Mouse (Mus musculus): ENCODE measurements at regions not wholly inside any gene's neighbourhood (a gene's known extent, or its start where the extent isn't known, plus 50 kb on each side); places are given as distances from the start of the nearest gene placed in this dataset.

DNA sequence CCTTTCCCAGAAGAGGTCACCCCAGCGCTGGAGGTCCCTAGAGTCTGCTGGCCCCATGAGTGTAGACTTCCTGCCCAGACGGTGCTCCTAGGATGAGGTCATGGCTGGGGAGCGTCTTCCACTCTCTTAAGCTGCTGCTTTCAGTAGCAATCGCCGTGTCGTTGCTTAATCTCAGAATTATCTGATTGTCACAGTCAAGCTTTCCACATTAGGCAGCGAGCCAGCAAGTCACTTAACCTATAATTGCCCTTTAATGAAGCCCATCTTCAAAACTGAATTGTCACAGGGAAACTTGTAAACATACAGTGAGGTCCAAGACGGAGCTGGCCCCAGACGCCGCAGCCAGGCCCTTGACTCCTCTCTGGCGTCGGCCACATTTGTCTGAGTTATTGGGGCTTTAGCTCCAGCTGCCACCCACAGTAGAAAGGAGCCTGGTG is 220.2 kb upstream of the Tle3 start:
- TF ChIP-seq HCFC1 (IDR thresholded peaks at IDR 0.05; ENCODE audit: borderline replicate concordance, insufficient read depth, low read length) (no peak), MAFK (IDR thresholded peaks at IDR 0.05; ENCODE audit: insufficient read depth, low read depth, low read length) (no peak), ZC3H11A (IDR thresholded peaks at IDR 0.05; ENCODE audit: borderline replicate concordance, low read depth, low read length) (no peak)

All from ES-E14 (cell line).